Mouse (Mus musculus) G1E (cell line): Measurements from ENCODE around the gene Ptpn6. TPM values are rescaled to one million over a fixed set of nuclear protein-coding genes. Genes with fewer than 3 reads are reported as not detected.

Experiments used
- ATAC-seq: 2 replicates; pipeline ENCODE4 v1.8.0; 2016; ENCODE audit warnings: mild to moderate bottlenecking; ENCODE audit not compliant: insufficient number of reproducible peaks, poor library complexity, low FRiP score, severe bottlenecking; ENCODE audit errors: extremely low read depth
- DNase-seq: peaks from one replicate; pipeline ENCODE4 v3.0.0; 2012; ENCODE audit warnings: low spot score
- H3K27me3 ChIP-seq: 2 replicates; pipeline ENCODE4 v1.6.1; 2012; ENCODE audit warnings: mild to moderate bottlenecking, low read length, inconsistent platforms; ENCODE audit not compliant: insufficient read depth
- H3K36me3 ChIP-seq: replicated peaks from 2 replicates; pipeline ENCODE3; 2012; ENCODE audit warnings: mild to moderate bottlenecking, inconsistent platforms
- H3K4me1 ChIP-seq: 2 replicates; pipeline ENCODE4 v1.6.1; 2012; ENCODE audit warnings: low read depth, low read length, inconsistent platforms, mixed read lengths; ENCODE audit not compliant: insufficient read depth
- H3K4me3 ChIP-seq: 2 replicates; pipeline ENCODE4 v1.5.1; 2012; ENCODE audit warnings: low read depth, mild to moderate bottlenecking, inconsistent platforms, low read length, moderate library complexity, mixed read lengths
- H3K9me3 ChIP-seq: replicated peaks from 2 replicates; pipeline ENCODE4 v1.6.1; 2012; ENCODE audit warnings: inconsistent platforms
- CTCF ChIP-seq: IDR thresholded peaks from 2 replicates; pipeline ENCODE4 v1.5.1; 2012; ENCODE audit warnings: low read depth, low read length, inconsistent platforms, mixed read lengths
- GATA1 ChIP-seq: IDR thresholded peaks from 2 replicates; pipeline ENCODE4 v1.6.1; 2012; ENCODE audit warnings: borderline replicate concordance, low read length, inconsistent platforms, mixed read lengths
- GATA2 ChIP-seq: IDR thresholded peaks from 2 replicates; pipeline ENCODE4 v1.6.1; 2012; ENCODE audit warnings: low read depth, low read length, inconsistent platforms, borderline replicate concordance
- POLR2AphosphoS5 ChIP-seq: IDR thresholded peaks from 2 replicates; pipeline ENCODE4 v1.6.1; 2012; ENCODE audit warnings: low read depth, low read length, inconsistent platforms; ENCODE audit not compliant: insufficient replicate concordance
- TAL1 ChIP-seq: conservative IDR thresholded peaks from 2 replicates; pipeline ENCODE4 v1.6.1; 2012; ENCODE audit warnings: low read depth, low read length, inconsistent platforms, mixed read lengths
- polyA plus RNA-seq: library from polyadenylated mRNA; stranded (reverse); fragments of >175 nt; gene quantifications from 2 replicates; pipeline ENCODE4 v1.2.3, GENCODE M21; 2012
- total RNA-seq, 2 experiments: library from RNA; stranded (forward) in 1 of 2; stranded (reverse) in 1 of 2; fragments of 200-1000 nt in 1 of 2; fragments of >200 nt in 1 of 2; fragmentation: Nextera tagmentation in 1 of 2; gene quantifications; 2 replicates each; pipeline ENCODE4 v1.2.3; 2014 to 2017

Ptpn6 gene
- total and polyA plus RNA-seq, 3 experiments, result 66.2 to 356 (median 129) TPM

DNA sequence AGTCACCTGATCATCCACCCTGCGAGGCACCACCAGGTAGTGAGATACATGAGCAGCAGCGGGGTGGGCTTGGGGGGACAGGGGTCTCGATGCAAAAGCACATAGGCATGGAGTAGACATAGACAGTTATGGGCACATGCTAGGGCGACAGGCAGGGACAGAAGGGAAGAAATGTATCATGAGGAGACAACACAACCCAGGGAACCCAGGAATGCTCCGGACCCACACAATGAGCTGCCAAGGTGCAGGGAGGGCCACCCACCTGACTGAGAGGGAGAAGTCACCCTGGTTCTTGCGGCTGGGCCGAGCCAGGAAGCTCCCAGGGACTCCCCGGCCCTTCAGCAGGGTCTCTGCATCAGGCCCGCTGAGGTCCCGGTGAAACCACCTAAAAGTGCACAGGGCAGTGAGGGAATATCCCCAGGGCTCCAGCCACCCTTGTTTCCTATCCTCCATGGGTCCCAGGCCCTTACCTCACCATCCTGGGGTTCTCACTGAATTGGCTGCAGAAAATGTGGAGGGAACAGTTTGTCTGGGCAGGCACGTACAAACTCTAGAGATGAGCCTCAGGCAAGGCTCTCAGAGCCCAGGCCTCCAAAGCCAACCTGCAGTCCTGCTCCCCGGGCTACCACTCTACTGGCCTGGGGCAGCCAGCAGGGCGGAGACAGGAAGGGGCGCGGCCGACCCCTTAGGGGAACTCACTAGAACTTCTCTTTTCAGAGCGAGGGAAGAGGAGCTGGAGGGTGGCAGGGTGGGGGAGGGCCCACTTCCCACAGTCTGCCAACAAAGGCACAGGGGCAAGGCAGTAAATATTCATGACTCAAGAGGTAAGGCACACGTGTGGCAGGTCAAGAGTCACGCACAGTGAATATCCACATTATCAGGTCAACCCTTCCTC, 5.8 kb downstream of the Ptpn6 start:
- Histone ChIP-seq H3K27me3 (no peaks in the 10 kb centered on the region), H3K4me1 (peaks cover 73% of the 10 kb centered on the region), H3K4me3 (peak overlapping the region; percentile 75), H3K9me3 (no peaks in the 10 kb centered on the region), H3K36me3 (peaks cover 45% of the 10 kb centered on the region)
- no peak for TF ChIP-seq CTCF
- TF ChIP-seq GATA2, result no peak
- no peak for TF ChIP-seq GATA1
- no peak for TF ChIP-seq TAL1
- TF ChIP-seq POLR2AphosphoS5, result no peak
- ATAC-seq (peak; percentile 94), DNase-seq (peak; percentile 84)

DNA sequence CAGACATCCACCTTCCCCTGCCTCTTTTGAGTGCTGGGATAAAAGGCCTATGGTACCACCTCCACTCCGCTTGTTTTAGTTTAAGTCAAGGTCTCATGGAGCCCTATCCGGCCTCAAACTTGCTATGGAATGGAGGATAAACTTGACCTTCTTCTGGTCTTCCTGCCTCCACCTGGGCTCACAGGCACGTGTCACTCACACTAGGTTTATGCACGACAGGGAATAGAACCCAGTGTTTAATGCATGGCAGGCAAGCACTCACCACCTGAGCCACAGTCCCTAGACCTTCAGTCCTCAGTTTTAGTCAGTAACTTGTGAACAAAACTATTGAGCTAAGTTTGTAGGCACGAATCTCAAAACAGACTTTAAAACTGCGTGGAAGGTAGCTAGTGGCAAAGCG, 7.5 kb downstream of the Ptpn6 start:
- DNase-seq (no peak), ATAC-seq (no peak)
- H3K36me3 ChIP-seq, result peaks cover 60% of the 10 kb centered on the region
- H3K27me3 ChIP-seq, result no peaks in the 10 kb centered on the region
- H3K4me3 ChIP-seq, result no peak overlapping the region
- TF ChIP-seq POLR2AphosphoS5 (no peak), CTCF (no peak), TAL1 (no peak), GATA1 (no peak), GATA2 (no peak)
- H3K4me1 ChIP-seq, result peaks cover 78% of the 10 kb centered on the region
- no peaks in the 10 kb centered on the region for H3K9me3 ChIP-seq

DNA sequence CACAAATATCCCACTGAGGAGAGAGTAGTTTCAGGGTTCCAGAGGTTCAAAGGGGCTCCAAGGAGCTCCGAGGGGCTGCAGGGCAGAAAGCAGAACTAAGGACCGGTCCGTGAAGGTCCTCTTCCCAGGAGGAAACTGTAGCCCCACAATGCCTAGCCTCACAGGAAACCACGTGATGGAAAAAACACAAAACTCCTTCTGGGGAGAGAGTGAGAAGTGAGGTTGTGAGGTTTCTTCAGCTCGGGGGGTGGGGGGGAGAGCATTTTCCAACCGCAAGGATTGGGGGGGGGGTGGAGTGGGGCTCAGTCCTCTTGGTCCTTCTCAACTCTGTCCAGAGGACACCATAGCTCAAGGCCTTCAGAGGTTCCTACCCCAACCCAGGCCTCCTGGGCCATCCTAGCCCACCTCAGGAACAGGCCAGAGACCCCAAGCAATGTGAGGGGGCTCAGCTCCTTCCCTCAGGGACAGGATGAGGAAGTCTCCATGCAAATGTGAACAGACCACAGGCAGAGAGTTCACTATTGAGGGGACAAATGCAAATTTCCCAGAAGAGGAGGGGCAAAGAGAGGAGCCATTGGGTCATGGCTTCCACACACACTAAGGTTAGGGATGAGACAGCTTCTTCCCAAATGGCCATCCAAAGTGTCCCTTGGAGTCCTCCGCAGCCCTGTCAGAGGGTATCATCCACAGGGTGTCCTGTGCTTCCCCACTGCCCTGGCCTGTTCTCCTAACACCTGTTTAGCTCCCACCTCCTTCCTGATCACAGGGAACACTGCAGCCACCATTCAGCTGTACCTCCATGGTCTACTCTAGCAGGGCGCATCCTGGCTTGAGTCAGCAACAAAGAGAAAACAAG, 8.4 kb downstream of the Ptpn6 start:
- no peak for TF ChIP-seq CTCF
- no peak for TF ChIP-seq GATA1
- no peak for TF ChIP-seq TAL1
- Histone ChIP-seq H3K27me3 (no peaks in the 10 kb centered on the region), H3K36me3 (peaks cover 70% of the 10 kb centered on the region), H3K4me3 (no peak overlapping the region; the same call in 1 of the 2 replicates), H3K4me1 (peaks cover 88% of the 10 kb centered on the region), H3K9me3 (no peaks in the 10 kb centered on the region)
- DNase-seq (no peak), ATAC-seq (0 out of 2 replicates have a peak, but pooled peaks have one; percentile 9)

DNA sequence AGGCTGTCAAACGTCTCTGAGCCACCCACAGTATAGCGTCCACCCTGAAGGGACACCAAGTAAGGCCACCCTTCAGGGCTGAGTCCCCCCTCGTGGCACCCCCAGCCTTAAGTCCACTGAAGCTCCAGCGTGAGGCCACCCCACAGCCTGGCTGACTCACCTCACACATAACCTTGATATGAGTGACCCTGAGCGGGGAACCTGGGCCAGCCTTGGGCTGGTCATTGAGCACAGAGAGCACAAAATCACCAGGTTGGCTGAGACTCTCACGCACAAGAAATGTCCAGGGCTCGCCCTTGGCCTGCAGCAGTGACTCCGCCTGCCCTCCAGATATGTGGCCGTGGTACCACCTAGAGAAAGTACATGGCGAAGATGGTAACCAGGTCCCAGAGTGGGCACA, 9.9 kb downstream of the Ptpn6 start:
- DNase-seq, result no peak
- no peak for TF ChIP-seq TAL1
- no peak for TF ChIP-seq CTCF
- no peak for TF ChIP-seq GATA1
- no peak for TF ChIP-seq POLR2AphosphoS5
- TF ChIP-seq GATA2, result no peak
- ATAC-seq, result no peak
- peak overlapping the region; percentile 1; the same call in 1 of the 2 replicates for H3K4me3 ChIP-seq
- H3K27me3 ChIP-seq, result no peaks in the 10 kb centered on the region
- H3K9me3 ChIP-seq, result no peaks in the 10 kb centered on the region
- H3K36me3 ChIP-seq, result peaks cover 84% of the 10 kb centered on the region
- H3K4me1 ChIP-seq, result peaks cover 91% of the 10 kb centered on the region

DNA sequence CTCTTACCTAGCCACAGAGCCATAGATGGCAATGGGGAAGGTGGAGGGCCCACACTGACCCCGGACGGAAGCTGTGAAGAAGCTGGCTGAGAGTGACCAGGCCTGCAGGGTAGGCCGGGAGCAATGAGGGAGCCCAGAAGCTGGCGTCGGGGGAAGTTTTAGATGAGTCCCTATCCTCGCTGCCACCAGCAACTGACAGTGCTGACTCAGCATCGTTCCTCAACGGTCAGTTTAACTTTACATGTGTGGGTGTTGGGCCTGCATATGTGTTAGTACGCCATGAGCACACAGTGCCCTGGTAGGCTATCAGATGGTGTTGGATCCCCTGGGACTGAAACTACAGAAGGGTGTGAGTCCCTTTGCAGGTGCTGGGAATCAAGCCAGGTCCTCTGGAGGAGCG, 14.0 kb downstream of the Ptpn6 start:
- Histone ChIP-seq H3K27me3 (no peaks in the 10 kb centered on the region), H3K9me3 (no peaks in the 10 kb centered on the region), H3K4me1 (peaks cover 86% of the 10 kb centered on the region), H3K36me3 (peaks cover 90% of the 10 kb centered on the region), H3K4me3 (peak overlapping the region; percentile 63; the same call in 1 of the 2 replicates)
- peak; percentile 22; the same call in 1 of the 2 replicates for ATAC-seq
- no peak for TF ChIP-seq CTCF
- TF ChIP-seq GATA2, result no peak
- TF ChIP-seq POLR2AphosphoS5, result no peak
- TF ChIP-seq GATA1, result no peak
- TF ChIP-seq TAL1, result no peak
- DNase-seq, result no peak

DNA sequence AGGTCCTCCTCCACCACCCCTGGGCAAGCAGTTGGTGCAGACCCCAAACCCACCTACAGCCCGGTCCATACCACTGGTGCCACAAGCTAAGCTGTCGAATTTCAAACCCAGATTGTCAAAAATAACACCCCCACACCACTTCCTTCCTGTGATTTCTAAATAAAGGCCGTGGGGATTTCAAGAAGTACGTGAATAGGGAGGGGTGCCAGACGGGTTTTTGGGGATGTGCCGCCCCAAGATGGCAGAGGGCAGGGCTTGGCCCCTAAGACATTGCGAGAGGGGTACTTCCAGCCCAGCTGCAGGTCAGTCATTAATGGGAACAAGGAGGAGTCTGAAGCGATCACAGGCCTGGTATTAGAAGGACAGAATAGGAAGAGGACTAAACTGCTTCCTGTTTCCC, 15.0 kb downstream of the Ptpn6 start:
- ATAC-seq (no peak), DNase-seq (no peak)
- peaks cover 88% of the 10 kb centered on the region for H3K4me1 ChIP-seq
- no peak for TF ChIP-seq GATA2
- no peak for TF ChIP-seq GATA1
- no peak for TF ChIP-seq POLR2AphosphoS5
- no peak for TF ChIP-seq CTCF
- no peak for TF ChIP-seq TAL1
- no peak overlapping the region; the same call in 1 of the 2 replicates for H3K4me3 ChIP-seq
- H3K9me3 ChIP-seq, result no peaks in the 10 kb centered on the region
- H3K27me3 ChIP-seq, result no peaks in the 10 kb centered on the region
- H3K36me3 ChIP-seq, result peaks cover 89% of the 10 kb centered on the region
